Mouse (Mus musculus): ENCODE results near the gene G6pc3. TPM values are rescaled to one million over a fixed set of nuclear protein-coding genes. Genes with fewer than 3 reads are reported as not detected.

Gene G6pc3
- total and polyA plus RNA-seq, 2 experiments from 2014 or later: 18.7 to 55.5 TPM

DNA sequence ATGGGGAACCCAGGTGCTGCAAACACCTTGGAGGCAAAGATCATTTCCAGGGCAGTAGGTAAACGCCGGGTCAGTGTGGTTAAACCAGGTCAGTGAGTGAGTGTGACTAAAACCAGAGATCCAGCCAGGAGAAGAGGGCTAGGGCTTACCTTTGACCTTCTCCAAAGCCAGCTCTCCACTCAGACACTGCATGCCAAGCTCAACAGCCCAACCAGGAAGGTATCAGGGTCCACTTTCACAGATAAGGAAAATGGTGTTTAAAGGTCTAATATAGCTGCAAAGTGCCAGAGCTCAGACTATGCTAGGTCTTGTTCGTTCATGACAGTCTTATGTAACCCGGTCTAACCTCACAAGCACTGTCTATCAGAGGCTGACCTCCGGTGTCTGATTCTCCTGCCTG lies 51.8 kb downstream of the G6pc3 start:
- TF ChIP-seq EP300 (IDR thresholded peaks at IDR 0.05; ENCODE audit: low read depth) (no peak), CTCF (IDR thresholded peaks at IDR 0.05; ENCODE audit: low read depth) (no peak)
- 70% methylated on average over 5 of the region's 5 CpGs for WGBS
- H3K4me3 ChIP-seq (ENCODE audit: low read depth, low read length): no peak overlapping the region
- no peak overlapping the region for H3K4me2 ChIP-seq (ENCODE audit: low read depth, low read length)
- peaks cover 13% of the 10 kb centered on the region for H3K4me1 ChIP-seq (ENCODE audit: control insufficient read depth, insufficient read depth)
- ATAC-seq (ENCODE audit: insufficient read depth, low read depth): no peak
- no peaks in the 10 kb centered on the region for H3K36me3 ChIP-seq (replicated peaks; ENCODE audit: control insufficient read depth, insufficient read depth, low read length)
- DNase-seq (ENCODE audit: low spot score): no peak
- no peaks in the 10 kb centered on the region; the same call in 1 of the 2 replicates for H3K9me3 ChIP-seq (replicated peaks; ENCODE audit: control insufficient read depth, low read length)
- no peak overlapping the region for H3K9ac ChIP-seq (replicated peaks; ENCODE audit: low read depth, low read length)
- no peak overlapping the region for H3K27ac ChIP-seq (ENCODE audit: low read depth)
- H3K27me3 ChIP-seq (ENCODE audit: control insufficient read depth, insufficient read depth, low read length): no peaks in the 10 kb centered on the region

DNA sequence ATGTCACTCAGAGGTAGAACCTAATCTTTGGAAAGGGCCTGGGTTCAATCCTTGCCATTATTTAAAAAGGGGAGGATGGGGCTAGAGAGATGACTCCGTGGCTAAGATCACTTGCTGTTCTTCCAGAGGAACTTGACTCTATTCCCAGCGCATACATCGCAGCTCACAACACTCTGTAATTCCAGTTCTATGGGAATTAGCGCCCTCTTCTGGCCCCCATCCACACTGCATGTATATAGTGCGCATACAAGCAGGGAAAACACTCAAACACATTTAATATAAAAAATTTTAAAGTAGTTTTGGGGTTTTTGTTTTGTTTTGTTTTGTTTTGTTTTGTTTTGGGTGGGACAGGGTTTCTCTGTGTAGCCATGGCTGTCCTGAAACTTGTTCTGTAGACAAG lies 52.5 kb downstream of the G6pc3 start:
- no peak for TF ChIP-seq CTCF (IDR thresholded peaks at IDR 0.05; ENCODE audit: low read depth)
- H3K4me1 ChIP-seq (ENCODE audit: control insufficient read depth, insufficient read depth): peaks cover 13% of the 10 kb centered on the region
- H3K4me2 ChIP-seq (ENCODE audit: low read depth, low read length): no peak overlapping the region
- no peak for DNase-seq (ENCODE audit: low spot score)
- no peaks in the 10 kb centered on the region; the same call in 1 of the 2 replicates for H3K9me3 ChIP-seq (replicated peaks; ENCODE audit: control insufficient read depth, low read length)
- ATAC-seq (ENCODE audit: insufficient read depth, low read depth): no peak
- no peaks in the 10 kb centered on the region for H3K36me3 ChIP-seq (replicated peaks; ENCODE audit: control insufficient read depth, insufficient read depth, low read length)
- no peaks in the 10 kb centered on the region for H3K27me3 ChIP-seq (ENCODE audit: control insufficient read depth, insufficient read depth, low read length)
- WGBS: 52% methylated on average over 5 of the region's 5 CpGs
- H3K4me3 ChIP-seq (ENCODE audit: low read depth, low read length): no peak overlapping the region
- no peak overlapping the region for H3K9ac ChIP-seq (replicated peaks; ENCODE audit: low read depth, low read length)
- H3K27ac ChIP-seq (ENCODE audit: low read depth): no peak overlapping the region

Small RNA genes within 50 kb of the gene (microRNA-seq; reads per million reads assigned to microRNA genes)
- gene Mir8101: not detected

Other genes starting within 250 kb of the G6pc3 start
- 6.5 and 21.2 TPM in 2 replicates for gene Sost, start 222.6 kb upstream of the G6pc3 start, total RNA-seq (2014; rRNA removed; ENCODE audit: low replicate concordance)
- 2.7 and 2.8 TPM in 2 replicates for gene Sost, start 222.6 kb upstream of the G6pc3 start, polyA plus RNA-seq (2015; fragmentation: Nextera tagmentation; extraction: Ambion mirVana)
- not detected in 2 replicates for gene Cfap97d1, start 205.3 kb upstream of the G6pc3 start, total RNA-seq (2014; rRNA removed; ENCODE audit: low replicate concordance)
- gene Cfap97d1, start 205.3 kb upstream of the G6pc3 start, polyA plus RNA-seq (2015; fragmentation: Nextera tagmentation; extraction: Ambion mirVana): not detected in 2 replicates
- 106 and 118 TPM in 2 replicates for gene Dusp3, start 202.6 kb upstream of the G6pc3 start, total RNA-seq (2014; rRNA removed; ENCODE audit: low replicate concordance)
- 67.9 and 75.7 TPM in 2 replicates for gene Dusp3, start 202.6 kb upstream of the G6pc3 start, polyA plus RNA-seq (2015; fragmentation: Nextera tagmentation; extraction: Ambion mirVana)
- gene Mpp3, start 161.2 kb upstream of the G6pc3 start, total RNA-seq (2014; rRNA removed; ENCODE audit: low replicate concordance): 4.9 and 8.0 TPM in 2 replicates
- 1.7 and 2.2 TPM in 2 replicates for gene Mpp3, start 161.2 kb upstream of the G6pc3 start, polyA plus RNA-seq (2015; fragmentation: Nextera tagmentation; extraction: Ambion mirVana)
- gene Cd300lg, start 148.1 kb upstream of the G6pc3 start, total RNA-seq (2014; rRNA removed; ENCODE audit: low replicate concordance): 23.0 and 79.5 TPM in 2 replicates
- gene Cd300lg, start 148.1 kb upstream of the G6pc3 start, polyA plus RNA-seq (2015; fragmentation: Nextera tagmentation; extraction: Ambion mirVana): 22.9 and 24.0 TPM in 2 replicates
- 6.0 and 12.1 TPM in 2 replicates for gene Mpp2, start 101.1 kb upstream of the G6pc3 start, total RNA-seq (2014; rRNA removed; ENCODE audit: low replicate concordance)
- gene Mpp2, start 101.1 kb upstream of the G6pc3 start, polyA plus RNA-seq (2015; fragmentation: Nextera tagmentation; extraction: Ambion mirVana): 2.1 and 2.3 TPM in 2 replicates
- gene Ppy, start 88.3 kb upstream of the G6pc3 start, total RNA-seq (2014; rRNA removed; ENCODE audit: low replicate concordance): not detected in 2 replicates
- gene Ppy, start 88.3 kb upstream of the G6pc3 start, polyA plus RNA-seq (2015; fragmentation: Nextera tagmentation; extraction: Ambion mirVana): not detected in 2 replicates
- gene Pyy, start 81.8 kb upstream of the G6pc3 start, total RNA-seq (2014; rRNA removed; ENCODE audit: low replicate concordance): not detected in 2 replicates
- gene Pyy, start 81.8 kb upstream of the G6pc3 start, polyA plus RNA-seq (2015; fragmentation: Nextera tagmentation; extraction: Ambion mirVana): not detected in 2 replicates
- gene Nags, start 44.1 kb upstream of the G6pc3 start, total RNA-seq (2014; rRNA removed; ENCODE audit: low replicate concordance): not detected in 2 replicates
- gene Nags, start 44.1 kb upstream of the G6pc3 start, polyA plus RNA-seq (2015; fragmentation: Nextera tagmentation; extraction: Ambion mirVana): not detected in 2 replicates
- gene Tmem101, start 33.2 kb upstream of the G6pc3 start, total RNA-seq (2014; rRNA removed; ENCODE audit: low replicate concordance): 28.7 and 45.8 TPM in 2 replicates
- 21.9 and 23.4 TPM in 2 replicates for gene Tmem101, start 33.2 kb upstream of the G6pc3 start, polyA plus RNA-seq (2015; fragmentation: Nextera tagmentation; extraction: Ambion mirVana)
- 36.0 and 41.4 TPM in 2 replicates for gene Lsm12, start 4.3 kb upstream of the G6pc3 start, total RNA-seq (2014; rRNA removed; ENCODE audit: low replicate concordance)
- gene Lsm12, start 4.3 kb upstream of the G6pc3 start, polyA plus RNA-seq (2015; fragmentation: Nextera tagmentation; extraction: Ambion mirVana): 90.1 and 92.7 TPM in 2 replicates
- 194 and 287 TPM in 2 replicates for gene Hdac5, start 40.5 kb downstream of the G6pc3 start, total RNA-seq (2014; rRNA removed; ENCODE audit: low replicate concordance)
- 51.4 and 67.2 TPM in 2 replicates for gene Hdac5, start 40.5 kb downstream of the G6pc3 start, polyA plus RNA-seq (2015; fragmentation: Nextera tagmentation; extraction: Ambion mirVana)
- 3.9 and 5.6 TPM in 2 replicates for gene BC030867, start 59.3 kb downstream of the G6pc3 start, total RNA-seq (2014; rRNA removed; ENCODE audit: low replicate concordance)
- 2.2 and 2.9 TPM in 2 replicates for gene BC030867, start 59.3 kb downstream of the G6pc3 start, polyA plus RNA-seq (2015; fragmentation: Nextera tagmentation; extraction: Ambion mirVana)
- gene Asb16, start 79.1 kb downstream of the G6pc3 start, total RNA-seq (2014; rRNA removed; ENCODE audit: low replicate concordance): 0.99 and 1.2 TPM in 2 replicates
- 0.07 TPM in 2 replicates for gene Asb16, start 79.1 kb downstream of the G6pc3 start, polyA plus RNA-seq (2015; fragmentation: Nextera tagmentation; extraction: Ambion mirVana)
- gene Tmub2, start 95.3 kb downstream of the G6pc3 start, total RNA-seq (2014; rRNA removed; ENCODE audit: low replicate concordance): 57.4 and 61.7 TPM in 2 replicates
- 29.8 and 30.1 TPM in 2 replicates for gene Tmub2, start 95.3 kb downstream of the G6pc3 start, polyA plus RNA-seq (2015; fragmentation: Nextera tagmentation; extraction: Ambion mirVana)
- gene Atxn7l3, start 107.0 kb downstream of the G6pc3 start, total RNA-seq (2014; rRNA removed; ENCODE audit: low replicate concordance): 32.5 and 36.2 TPM in 2 replicates
- gene Atxn7l3, start 107.0 kb downstream of the G6pc3 start, polyA plus RNA-seq (2015; fragmentation: Nextera tagmentation; extraction: Ambion mirVana): 5.2 and 5.4 TPM in 2 replicates
- 30.8 and 34.5 TPM in 2 replicates for gene Ubtf, start 130.1 kb downstream of the G6pc3 start, total RNA-seq (2014; rRNA removed; ENCODE audit: low replicate concordance)
- 36.5 and 42.5 TPM in 2 replicates for gene Ubtf, start 130.1 kb downstream of the G6pc3 start, polyA plus RNA-seq (2015; fragmentation: Nextera tagmentation; extraction: Ambion mirVana)
- 1.9 and 7.5 TPM in 2 replicates for gene Slc4a1, start 176.6 kb downstream of the G6pc3 start, total RNA-seq (2014; rRNA removed; ENCODE audit: low replicate concordance)
- 1.3 and 3.1 TPM in 2 replicates for gene Slc4a1, start 176.6 kb downstream of the G6pc3 start, polyA plus RNA-seq (2015; fragmentation: Nextera tagmentation; extraction: Ambion mirVana)
- gene Rundc3a, start 203.8 kb downstream of the G6pc3 start, total RNA-seq (2014; rRNA removed; ENCODE audit: low replicate concordance): 12.5 TPM in 1 of 2 replicates, not detected in the other
- 0.74 and 0.92 TPM in 2 replicates for gene Rundc3a, start 203.8 kb downstream of the G6pc3 start, polyA plus RNA-seq (2015; fragmentation: Nextera tagmentation; extraction: Ambion mirVana)
- 281 and 322 TPM in 2 replicates for gene Slc25a39, start 218.3 kb downstream of the G6pc3 start, total RNA-seq (2014; rRNA removed; ENCODE audit: low replicate concordance)
- gene Slc25a39, start 218.3 kb downstream of the G6pc3 start, polyA plus RNA-seq (2015; fragmentation: Nextera tagmentation; extraction: Ambion mirVana): 267 and 269 TPM in 2 replicates
- gene Grn, start 240.7 kb downstream of the G6pc3 start, total RNA-seq (2014; rRNA removed; ENCODE audit: low replicate concordance): 134 and 162 TPM in 2 replicates
- 174 and 176 TPM in 2 replicates for gene Grn, start 240.7 kb downstream of the G6pc3 start, polyA plus RNA-seq (2015; fragmentation: Nextera tagmentation; extraction: Ambion mirVana)